Mouse (Mus musculus) right cerebral cortex, postnatal 25 days (tissue): Measurements from ENCODE around the gene Vps13c.

Experiments used
- DNase-seq: peaks from one replicate; pipeline ENCODE4 v3.0.0; 2022

Gene Vps13c

DNA sequence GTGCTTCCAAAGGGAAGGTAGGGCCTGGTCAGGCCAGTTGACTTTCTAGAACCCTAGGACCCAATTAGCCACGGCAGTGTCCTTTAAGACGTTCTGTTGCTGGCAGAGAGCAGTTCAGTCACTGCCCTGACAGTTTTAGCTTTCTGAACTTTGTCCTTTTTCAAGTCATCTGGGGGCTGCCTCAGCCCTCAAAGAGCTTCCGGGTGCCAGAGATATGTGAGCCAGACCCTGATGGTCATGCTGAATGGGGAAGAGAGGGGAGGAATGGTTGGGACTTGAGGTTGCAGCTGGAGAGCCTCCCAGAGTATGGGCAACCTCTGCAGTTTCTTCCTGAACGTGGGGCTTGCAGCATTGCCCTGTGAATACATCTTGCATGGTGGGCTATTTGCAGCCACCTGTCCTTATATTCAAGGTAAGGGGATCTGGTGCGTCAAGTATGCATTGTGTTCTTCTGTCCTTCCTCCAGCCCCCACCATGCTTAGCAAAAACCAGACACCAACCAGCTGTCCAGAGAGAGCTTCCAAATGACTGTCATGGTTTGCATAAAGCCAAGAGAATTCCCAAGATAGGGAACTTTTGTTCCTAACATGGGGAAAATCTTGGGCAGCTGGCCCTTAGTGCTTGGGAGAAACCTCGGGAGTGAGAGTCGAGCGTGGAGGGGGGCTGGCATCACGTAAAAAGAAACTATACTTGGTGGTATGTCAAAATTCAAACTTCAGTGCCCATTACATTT, 182.3 kb downstream of the Vps13c start:
- DNase-seq, result no peak

- peak; percentile 21 for DNase-seq
These were observed 188.4 kb downstream of the Vps13c start for GRCm38 (mm10) chr9:68028631-68029030.

GRCm38 (mm10) chr9:68033771-68034170, 193.6 kb downstream of the Vps13c start:
- no peak for DNase-seq
